Mouse (Mus musculus) kidney, adult 9 months (tissue): ENCODE data around the gene Cog3.
"Not testable (repeated sequence)": the region's sequence is repeated elsewhere in the genome, so short reads cannot be mapped to it uniquely, and the experiment has no call there.

Source experiments
- DNase-seq: peaks from one replicate; pipeline ENCODE4 v3.0.0; 2022

Cog3 gene

DNA sequence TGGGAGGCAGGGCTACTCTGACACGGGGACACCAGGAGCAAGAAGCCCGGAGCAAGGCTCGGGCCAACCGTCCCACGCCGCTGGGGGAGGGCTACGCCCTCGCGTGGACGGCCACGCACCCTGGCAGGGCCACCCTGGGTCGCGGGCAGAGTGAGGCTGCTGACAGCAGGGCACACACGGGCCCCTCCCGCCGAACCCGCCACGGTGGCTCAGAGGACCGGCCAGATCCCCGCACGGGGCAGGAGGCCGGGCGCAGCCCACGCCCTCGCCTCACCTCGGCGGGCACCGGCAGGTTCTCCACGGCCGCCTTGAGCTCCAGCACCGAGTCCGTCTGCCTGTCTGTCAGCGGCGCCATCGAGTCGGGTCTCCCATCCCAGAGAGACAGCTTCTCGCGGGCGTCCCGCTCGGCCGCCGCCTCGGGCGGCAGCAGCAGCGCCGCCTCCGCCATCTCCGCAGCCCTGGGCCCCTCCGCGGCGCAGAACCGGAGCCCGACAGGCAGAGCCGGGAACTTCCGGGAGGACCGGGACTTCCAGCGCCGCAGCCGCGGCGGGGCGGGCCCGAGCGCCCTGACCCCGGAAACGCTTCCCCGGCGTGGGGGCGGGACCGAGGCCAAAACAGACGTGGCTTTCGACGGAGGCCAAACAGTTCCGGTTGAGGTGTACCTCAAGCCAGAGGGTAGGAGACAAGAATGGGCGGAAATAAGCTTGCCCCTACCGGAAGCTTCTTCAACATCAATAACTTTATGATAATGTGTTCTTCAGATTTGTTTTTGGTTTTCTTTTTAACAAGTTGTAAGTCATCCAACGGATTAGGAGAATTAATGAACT, at the start of gene Cog3:
TSS of gene Cog3 (minus strand) at position 527 of the 827 bp plus-strand sequence.
- peak; percentile 98 for DNase-seq

DNA sequence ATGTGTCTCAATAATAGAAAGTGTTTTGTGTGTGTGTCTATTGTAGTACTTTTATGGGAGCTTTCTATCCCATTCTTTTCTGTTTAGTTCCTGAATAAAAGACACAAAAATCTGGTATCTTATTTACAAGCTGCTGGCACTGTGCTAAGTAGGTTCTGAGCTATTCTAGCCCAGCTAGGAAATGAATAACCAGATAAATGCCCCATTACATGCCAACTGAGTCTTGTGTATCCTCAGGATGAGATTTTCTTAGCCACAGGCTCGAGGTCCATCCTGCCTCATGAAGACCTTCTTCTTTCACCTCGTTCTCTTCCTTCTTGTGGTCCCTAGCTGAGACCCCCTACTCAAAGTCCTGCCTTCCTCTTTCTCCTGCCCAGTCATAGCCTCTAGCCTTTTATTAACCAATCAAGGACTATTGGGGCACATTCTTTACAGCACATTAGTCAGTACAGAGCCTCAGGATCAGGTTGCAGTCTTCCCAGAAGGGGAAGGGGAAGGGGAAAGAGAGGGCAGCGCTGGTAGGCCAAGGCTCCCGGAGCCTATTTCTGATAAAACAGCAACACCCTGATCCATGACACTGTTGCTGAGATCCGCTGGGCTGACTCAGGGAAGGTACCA, 43.6 kb upstream of the Cog3 start:
- peak; percentile 92 for DNase-seq

DNA sequence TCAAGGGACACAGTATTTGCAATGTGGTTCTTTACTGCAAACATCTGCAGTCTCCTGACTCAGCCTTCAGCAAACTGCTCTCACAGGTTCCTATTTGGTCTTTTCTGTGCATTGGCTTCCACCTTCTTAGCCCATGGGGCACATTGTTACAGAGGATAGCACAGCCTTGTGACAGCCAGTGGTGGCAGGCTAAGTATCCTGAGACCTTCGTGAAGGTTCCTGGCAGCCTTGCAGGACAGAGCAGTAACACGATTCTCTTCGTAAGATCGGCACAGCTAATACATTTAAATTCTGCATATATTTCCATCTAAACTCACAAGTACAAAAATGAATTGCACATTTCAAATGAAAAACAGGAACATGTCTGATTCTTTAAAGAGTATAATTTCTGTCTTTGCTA, 41.6 kb upstream of the Cog3 start:
- no peak for DNase-seq

DNA sequence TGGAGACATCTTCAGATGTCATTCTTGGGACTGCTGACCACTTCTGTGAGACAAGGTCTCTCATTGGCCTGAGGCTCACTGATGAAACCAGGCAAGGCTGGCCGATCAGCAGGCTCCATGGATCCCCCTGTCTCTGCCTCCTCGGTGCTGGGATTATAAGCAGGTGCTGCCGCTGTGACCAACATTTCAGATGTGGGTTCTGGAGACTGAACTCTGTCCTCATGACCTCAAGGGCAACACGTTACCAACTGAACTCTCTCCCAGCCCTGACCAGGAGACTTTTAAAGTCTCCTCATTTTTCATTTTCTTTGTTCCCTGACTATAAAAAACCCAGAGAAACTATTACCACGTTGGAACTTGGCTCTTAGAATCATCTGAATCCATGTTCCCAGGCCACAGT, 40.4 kb upstream of the Cog3 start:
- peak; percentile 64 for DNase-seq

DNA sequence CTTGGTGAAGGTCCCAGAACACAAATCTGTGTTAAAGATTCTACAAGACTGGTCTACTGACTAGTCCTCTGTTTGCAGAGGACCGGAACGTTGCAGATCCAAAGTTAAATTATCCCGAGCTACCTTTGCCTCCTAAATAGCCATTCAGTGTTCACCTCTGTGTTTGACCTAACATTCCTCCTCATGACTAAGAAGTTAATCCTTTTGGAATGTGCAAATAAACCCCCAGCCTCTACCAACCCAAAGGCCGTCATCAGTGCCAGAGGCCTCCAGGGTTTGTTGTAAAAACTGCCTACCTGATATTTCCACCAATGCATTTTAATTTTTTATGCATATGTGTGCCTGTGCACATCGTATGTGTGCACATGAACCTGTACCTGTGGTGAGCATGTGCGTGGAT, 40.0 kb upstream of the Cog3 start:
- DNase-seq, result peak; percentile 73

DNA sequence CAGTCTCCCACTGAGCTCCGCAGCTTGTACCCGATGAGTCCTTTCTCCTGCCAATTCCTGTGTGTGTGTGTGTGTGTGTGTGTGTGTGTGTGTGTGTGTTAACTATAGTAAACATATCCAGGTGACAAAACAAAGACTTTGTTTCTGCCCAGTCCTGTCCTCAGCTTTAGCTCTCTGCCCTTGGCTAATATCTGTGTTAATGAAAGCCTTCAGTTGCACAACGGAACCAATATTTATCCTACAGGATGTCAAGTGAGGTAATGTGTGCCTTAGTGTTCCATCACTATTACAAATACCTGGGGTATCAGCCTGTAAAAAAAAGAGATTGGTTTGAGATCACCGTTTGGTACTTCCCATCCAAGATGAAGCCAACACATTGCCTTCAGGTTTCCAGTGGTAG, 38.8 kb upstream of the Cog3 start:
- no peak for DNase-seq

DNA sequence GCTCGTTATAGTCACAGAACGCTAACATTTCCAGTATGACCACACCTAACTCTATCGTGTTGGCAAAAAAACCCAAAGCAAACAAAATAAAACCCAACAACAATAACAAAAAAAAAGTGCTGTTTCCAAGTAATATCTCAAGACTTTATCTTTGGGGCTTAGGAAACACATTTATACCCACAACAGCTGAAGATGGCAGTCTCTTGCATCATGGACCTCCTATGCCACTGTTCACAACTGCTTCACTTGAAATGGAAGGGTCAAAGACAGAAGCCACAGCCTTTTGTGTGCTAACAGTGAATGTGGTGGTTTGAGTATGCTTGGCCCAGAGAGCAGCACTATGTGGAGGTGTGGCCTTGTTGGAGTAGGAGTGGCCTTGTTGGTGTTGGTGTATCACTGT, 37.1 kb upstream of the Cog3 start:
- DNase-seq, result no peak

DNA sequence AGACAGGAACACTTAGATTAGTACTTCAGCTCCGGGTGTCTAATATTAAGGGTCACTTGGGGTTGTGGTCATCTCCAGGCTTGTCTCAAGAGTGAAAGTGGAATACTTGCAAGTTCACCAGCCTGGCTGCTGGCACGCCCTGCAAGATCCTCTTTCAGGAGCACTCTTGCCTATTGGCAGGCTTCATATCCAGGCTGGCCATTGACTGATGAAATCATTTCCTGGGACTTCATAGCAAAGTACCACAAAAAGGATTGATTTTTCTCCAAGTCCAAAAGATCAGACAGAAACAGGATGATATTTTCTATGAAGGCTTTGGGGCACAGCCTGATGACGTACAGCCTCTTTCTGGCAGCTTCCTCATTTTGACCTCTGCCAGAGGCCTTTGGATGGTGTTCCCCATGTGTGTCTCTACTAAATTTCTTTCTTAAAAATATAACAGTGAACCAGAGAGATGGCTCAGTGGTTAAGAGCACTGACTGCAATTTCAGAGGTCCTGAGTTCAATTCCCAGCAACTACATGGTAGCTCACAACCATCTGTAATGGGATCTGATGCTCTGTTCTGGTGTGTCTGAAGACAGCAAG, 36.2 kb upstream of the Cog3 start:
- DNase-seq, result no peak

DNA sequence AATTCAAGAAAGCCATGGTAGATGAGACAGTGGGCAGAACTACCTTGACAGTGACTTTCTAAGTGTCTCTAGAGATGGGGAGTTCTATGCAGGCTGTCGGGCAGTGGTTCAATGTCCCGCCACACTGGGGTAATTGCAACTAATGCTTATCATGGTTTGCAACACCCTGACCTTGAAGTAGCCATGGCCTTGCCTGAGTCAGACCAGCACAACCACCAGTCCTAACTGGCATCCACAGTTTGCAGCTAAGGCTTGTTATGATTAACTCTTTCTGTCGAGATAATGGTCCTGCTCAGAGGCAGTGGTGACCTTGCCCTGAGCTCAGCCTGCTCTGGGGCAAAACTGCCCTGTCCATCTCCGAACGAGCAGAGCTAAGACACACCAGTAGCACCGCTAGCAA, 35.0 kb upstream of the Cog3 start:
- DNase-seq, result no peak

DNA sequence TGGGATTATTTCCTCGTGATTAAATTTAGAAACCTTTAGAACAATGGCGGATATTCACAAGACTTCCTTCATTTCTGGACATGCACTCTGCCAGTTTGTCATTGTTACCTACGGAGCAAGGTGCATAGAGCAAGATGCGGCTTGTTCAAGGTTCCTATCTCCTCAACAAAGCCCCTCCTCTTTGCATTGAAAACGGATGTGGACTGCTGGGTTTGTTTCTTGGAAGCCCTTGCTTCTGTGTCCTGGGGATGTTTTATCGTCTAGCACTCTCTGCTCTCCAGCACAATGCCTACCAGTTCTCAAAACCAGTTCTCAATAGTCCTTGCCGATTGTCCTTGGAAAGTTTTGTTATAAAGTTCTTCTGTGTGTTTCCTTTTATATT, 33.5 kb upstream of the Cog3 start:
- no peak for DNase-seq

DNA sequence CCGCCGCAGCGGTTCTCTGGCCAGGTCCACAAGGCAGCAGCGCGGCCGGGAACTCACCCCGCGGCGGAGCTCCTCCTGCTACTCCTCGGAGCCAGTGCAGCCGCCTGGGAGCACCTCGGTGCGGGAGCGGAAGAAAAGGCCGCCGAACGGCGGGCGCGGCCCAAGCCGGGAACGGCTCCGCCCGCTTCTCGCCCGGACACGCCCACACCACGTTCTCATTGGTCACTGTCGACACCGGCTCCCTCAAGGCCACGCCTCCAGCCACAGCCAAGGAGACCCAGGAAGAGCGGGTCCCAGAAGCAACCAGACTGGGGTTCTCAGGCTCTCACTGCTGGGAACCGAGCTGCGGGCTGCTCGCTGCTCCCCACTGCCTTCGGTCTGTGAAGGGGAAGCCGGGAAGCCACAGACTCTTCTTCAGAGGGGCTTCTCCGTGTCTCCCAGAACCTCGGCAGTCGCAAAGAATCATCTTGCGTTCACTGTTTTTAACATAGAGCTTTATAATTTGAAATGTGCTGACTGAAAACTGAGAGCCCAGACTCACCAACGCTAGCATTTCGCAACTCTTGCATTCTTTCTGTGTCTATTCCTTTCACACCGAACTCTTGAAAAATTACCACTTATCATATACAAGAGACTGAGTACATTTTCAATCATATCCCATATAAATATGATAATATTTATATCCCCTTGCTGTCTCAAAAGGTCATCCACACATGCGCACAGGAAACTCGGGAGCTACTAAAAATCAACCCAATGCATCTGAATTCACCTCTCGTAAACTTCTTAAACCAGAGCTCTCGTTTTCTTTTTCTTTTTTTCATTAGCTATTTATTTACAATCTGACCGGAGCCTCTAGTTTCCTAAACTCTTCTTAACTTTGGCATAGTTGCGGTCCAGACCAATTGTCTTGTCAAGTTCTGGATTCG, 32.8 kb upstream of the Cog3 start, which contains the start of gene Slc25a30:
TSS of gene Slc25a30 (minus strand) at position 170 of the 926 bp plus-strand sequence.
- peak; percentile 99 for DNase-seq

DNA sequence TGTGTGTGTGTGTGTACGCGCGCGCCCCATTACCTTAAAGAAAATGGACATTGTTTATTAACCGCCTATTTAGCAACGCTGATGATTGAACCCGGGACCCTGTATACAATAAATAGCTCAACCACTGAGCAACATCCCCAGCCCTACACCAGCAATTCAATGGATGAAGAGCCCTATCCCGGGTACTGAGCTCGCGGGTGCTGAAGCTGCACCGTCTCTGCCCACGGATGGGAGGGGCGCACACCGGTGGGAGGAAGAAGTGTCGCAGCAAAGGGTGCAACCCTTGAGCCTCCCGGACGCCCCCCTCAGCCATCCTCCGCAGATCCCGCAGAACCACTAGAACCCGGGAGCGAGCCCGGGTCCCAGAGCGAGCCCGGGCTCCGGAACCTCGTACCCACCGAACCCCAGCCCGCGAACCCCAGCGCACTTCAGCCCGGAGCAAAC, 32.1 kb upstream of the Cog3 start:
- no peak for DNase-seq

DNA sequence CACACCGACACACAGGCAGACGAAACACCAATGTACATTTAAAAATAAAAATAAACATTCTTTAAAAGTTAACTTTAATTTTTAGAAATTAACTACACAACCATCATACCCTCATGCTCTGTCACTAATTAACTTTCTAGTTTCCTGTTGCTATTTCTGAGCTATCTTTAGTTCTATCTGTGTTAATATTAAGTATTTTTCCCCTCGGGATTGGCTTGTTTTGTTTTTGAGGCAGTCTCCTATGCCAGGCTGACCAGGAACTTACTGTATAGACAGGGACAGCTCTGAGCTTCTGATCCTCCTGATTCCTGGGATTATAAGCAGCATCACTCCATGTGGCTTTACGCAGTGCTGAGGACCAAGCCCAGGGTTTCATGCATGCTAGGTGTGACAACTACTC, 25.6 kb upstream of the Cog3 start:
- DNase-seq, result peak; percentile 74

DNA sequence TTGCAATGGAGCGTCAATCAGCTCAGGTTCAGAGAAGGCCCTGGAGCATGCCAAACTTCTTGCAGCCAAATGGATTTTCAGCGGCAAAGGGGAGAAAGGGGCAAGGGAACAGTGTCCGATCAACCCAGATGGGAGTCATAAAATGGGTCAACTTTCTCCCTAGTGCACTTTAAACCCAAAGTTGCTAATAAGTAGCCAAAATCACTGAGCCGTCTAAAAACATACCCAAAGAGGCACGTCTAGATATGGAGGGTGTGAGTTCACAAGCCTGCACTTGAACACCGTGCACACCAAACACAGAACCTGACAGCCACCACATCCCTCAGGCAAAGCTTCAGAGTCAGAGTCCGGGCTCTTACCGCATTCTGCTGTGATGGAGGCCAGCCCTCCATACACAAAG, 22.3 kb upstream of the Cog3 start:
- DNase-seq, result peak; percentile 89

DNA sequence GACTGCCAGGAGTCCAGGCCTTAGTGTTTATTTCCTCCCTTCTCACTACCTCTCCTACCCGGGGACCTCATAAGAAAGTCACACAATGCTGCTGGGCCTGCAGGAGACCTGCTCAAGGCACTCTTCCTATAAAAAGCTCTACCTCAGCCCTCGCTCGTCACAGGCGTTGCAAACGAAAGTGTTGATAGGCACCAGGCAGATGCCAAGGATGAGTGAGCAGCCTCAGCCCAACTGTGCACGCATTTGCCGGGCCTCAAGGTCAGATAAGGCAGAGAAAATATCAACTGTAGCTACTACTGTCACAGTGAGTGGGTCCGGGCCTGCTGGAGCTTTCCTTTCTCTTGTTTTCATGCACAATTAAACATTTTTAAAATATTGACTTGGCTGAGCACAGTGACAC, 19.1 kb upstream of the Cog3 start:
- DNase-seq, result no peak

DNA sequence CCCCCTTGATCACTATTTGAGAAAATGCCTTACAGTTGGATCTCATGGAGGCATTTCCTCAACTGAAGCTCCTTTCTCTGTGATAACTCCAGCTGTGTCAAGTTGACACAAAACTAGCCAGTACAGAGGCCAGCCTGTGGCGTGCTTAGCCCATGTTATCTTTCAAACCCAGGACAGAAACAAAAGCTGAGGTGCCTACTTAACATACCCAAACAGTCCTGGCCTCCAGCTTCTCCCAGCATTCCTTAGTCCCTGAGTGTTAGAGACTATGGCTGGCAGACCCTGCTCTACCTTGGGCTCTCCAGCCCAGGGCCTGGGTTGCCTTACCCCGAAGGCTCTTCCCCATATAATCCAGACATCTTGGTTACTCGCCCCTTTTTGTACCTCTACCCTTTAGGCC, 18.1 kb upstream of the Cog3 start:
- not testable (repeated sequence) for DNase-seq

DNA sequence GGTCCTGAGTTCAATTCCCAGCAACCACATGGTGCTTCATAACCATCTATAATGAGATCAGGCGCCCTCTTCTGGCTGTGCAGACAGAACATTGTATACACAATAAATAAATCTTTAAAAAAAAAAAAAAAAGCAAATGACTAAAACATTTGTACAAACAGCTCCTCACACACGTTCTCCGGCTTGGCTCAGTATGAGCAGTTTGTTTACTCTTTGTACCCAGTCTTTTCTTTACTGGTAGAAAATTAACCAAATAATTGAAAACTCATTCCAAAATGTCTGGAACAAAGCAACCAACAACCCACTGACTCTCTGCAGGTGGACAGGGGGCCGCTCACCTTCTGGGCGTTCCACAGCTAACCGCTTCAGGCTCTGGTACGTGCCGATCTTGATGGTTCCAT, 16.8 kb upstream of the Cog3 start:
- DNase-seq, result peak; percentile 78

DNA sequence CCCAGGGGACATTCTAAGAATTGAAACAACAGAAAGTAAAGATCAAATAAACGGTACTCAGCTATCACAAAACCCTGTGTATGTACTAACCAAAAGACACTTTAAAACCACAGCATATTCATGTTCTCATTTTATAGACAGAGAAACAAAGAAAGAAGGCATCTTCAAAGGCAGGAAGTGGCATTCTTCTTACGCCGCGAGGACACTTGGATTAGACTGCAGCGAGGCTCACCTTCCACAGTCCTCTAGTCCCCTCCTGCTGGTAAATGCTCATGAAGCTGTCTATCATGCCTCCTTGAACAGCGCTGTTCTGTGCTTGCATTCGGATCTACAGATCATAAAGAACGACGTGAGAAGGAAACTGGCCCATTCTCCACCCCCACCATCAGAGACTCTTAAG, 15.0 kb upstream of the Cog3 start:
- no peak for DNase-seq

DNA sequence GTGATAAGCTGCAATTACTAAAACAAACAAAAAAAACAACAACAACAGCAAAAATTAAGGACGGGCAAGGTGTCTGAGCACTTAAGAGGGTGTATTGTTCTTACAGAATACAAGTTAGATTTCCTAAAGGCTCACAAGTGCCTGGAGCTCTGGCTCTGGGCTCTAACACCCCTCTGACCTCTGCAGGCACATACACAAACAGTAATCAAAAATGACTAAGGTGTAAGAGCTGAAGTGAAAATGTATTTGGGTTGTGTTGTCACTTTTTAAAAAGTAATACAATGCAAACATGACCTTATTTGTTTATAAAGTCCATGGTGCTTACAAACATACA, 13.9 kb upstream of the Cog3 start:
- DNase-seq, result no peak

DNA sequence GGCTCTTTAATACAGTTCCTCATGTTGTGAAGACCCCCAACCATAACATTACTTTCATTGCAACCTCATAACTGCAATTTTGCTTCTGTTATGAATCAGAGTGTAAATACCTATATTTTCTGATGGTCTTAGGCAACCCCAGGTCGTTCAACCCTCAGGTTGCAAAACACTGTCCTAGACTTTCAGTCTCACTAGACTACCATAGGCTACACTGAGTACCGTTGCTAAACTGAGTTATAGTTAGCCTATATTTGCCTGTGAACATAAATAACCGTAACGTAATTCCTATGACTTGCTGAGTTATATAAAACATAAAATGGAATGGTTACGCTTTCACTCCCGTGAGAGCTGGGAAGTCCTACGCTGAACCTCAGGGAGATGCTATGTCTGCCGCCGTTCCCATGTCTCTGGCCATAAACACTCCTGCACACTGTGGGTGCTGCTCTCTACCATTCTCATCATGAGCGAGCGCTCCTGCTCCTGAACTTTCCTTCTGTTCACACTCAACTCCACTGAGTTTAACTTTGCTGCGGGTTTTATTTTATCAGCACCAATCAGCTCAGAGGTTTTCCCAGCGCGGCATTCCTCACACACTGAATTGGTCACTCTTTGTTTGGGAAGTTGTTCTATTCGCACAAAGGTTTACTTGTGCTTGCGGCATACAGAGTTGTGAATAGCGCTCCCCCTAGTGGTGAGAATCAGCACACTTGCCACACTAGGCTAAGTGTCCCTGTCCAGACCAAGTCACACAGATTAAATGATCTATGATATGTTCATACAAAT, 13.4 kb upstream of the Cog3 start:
- peak; percentile 88 for DNase-seq

DNA sequence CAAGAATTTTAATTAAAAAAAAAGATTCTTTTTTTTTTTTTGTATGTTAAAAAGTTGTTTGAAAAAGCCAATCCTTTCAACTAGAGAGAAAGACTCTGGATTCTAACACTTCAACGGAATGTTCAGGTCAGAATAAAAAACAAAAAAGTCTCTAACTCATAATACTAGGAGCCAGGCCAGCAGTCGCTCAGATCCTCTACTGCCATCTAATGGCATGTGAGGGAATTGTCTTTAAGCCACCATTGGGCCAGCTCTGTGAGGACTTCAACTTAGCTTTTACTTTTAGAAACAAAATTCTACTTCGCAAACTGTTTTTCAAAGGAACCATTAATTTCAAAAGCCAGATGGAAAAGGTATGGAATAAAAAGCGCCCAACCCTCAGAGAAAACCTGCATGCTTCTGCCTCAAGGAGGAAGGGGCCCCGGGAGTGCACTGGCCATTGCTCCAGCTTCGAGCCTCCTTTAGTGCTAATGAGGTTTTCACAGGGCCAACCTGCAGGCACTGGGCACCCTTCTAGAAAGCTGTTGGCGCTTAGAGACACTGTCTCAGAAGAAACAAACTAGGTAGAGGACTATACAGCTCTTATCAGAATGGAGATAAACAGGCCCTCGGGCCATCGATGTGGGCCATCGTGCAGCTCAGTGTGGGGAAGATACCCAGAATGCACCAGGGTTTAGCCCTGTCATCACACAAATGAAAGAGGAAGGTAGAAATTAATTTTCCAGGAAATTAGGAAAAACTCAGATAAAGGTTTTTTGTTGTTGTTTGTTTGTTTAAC, 6.9 kb upstream of the Cog3 start:
- DNase-seq, result peak; percentile 73

DNA sequence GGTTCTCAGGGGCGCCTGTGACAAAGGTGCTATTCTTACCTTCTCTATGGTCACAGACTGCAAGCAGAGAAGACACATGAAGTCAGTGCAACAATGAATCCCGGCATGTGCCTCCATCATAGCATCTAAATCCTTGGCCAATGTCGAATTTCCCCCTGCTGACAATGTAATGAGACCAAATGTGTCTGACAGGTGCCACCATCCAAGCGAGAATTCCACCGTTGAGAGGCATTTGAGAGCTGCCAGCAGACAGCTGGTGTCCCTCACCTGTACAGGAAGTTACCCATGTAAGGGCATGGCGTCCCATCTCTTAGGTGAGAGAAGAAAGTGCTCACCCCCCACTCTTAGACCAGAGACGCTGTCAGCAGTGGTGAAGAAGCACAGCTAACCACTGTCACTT, 4.1 kb upstream of the Cog3 start:
- DNase-seq, result no peak
